Mouse (Mus musculus): Measurements from ENCODE around the gene Dnajc27.

Dnajc27 gene

DNA sequence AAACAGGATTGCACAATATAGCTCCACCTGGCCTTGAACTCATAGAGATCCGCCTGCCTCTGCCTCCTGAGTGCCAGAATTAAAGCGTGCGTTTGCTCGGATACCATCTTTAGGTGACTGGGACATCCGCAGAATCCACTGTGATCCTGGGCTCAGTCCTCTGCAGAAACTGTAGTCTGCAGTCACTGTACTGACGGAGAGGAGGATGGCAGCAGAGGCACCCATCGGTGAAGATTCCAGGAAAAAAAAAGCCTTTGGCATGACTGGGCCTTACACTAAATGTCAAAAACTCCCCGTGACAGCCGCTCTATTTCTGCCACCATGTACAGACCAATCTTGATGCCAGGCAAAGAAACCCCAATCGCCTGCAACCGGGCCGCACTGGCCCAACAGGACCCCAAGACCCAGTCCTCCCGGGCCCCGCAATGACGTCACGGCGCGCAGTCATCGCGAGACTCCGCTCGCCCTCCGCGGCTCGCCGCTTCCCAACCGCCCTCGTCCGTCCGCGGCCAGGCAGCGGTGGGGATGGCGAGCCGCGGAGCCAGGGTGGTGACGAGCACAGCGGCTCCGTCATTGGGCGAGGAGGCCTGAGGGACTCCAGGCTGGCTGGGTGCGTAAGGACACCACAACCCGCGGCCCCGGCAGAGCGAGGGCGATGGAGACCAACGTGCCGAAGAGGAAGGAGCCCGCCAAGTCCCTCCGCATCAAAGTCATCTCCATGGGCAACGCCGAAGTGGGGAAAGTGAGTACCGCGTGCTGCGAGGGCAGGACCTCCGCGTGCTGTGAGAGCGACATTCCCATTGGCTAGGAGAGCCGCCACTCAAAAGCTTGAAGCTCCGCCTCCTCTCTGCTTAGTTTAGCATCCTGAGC lies at the start of gene Dnajc27:
TSS of gene Dnajc27 (plus strand) at position 452 of the 870 bp plus-strand sequence.
- DNase-seq: peak; percentile 86 to 93

GRCm38 (mm10) chr12:4036157-4036556 lies 46.2 kb upstream of the Dnajc27 start:
- no peak for DNase-seq

DNA sequence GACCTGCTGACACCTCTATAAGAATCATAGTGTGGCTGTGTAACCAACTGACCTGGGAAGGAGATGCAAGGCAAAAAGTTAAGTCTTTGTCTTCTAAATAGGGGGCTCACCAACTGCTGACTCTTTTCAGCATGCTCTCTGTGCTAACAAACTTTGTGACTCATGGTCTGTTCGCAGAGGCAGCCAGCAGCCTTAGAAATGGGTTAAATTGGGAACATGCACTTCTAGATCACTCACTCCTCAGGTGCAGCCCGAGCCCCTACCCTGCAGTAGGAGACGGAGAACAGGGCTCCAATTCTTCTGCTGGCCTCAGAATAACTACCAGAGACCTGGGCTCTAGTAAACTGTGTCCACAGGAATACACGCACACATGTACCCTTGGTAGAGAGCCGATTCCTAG lies 44.9 kb upstream of the Dnajc27 start:
- no peak for DNase-seq

- DNase-seq: peak; percentile 69 to 70
These were observed 44.0 kb upstream of the Dnajc27 start, which contains the start of gene Efr3b for GRCm38 (mm10) chr12:4038061-4039041. Efr3b (minus strand) TSS chr12:4038915.

DNA sequence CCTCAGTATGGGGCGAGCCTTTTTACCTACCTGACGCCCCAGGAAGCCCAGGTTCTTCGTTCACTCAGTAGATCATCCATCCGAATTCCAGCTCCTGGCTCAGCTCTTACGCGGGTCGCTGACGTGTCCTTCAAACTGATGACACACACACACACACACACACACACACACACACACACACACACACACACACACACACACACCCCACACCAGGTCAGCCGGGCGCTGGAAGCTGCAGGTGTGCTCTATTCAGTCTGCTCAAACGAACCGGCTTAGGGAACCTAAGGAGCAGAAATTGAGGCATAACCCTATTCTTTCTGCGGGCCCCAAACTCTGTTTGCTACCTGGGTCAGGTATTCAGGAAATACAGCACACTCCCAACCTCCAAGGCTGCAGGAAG lies 43.3 kb upstream of the Dnajc27 start:
- no peak for DNase-seq

- no peak for DNase-seq
These were observed 40.0 kb upstream of the Dnajc27 start for GRCm38 (mm10) chr12:4042411-4042810.

GRCm38 (mm10) chr12:4045992-4046391 lies 36.4 kb upstream of the Dnajc27 start:
- no peak for DNase-seq

GRCm38 (mm10) chr12:4048031-4048430 lies 34.4 kb upstream of the Dnajc27 start:
- DNase-seq: no peak

DNA sequence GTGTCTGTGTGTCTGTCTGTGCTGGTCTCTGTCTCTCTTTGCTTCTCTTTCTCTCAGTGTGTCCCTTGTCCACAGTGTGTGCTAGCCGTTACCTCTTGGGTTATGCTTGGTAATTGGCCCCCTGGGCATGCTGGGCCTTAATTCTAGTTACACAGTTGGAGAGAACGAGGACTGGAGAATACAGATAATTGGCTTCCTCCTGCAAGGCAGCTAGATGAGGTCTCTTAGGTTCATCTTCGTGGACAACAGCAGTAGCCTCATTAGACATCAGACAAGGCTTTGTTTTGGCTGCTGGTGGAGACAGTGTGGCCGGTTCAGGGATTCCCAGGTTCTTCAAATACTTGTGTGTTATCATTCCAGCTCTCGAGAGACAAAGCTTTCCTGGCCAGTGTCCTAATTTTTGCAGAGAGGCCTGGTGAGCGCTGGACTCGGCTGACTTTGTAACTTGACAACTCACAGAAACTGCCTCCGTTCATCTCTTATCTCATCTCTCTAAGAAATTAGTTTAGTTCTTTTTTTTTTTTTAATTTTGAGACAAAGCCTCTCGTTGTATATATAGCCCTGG lies 31.4 kb upstream of the Dnajc27 start:
- no peak for DNase-seq

- DNase-seq: no peak
These were observed 28.7 kb upstream of the Dnajc27 start for GRCm38 (mm10) chr12:4053643-4054042.

- no peak for DNase-seq
These were observed 27.5 kb upstream of the Dnajc27 start for GRCm38 (mm10) chr12:4054845-4055244.

GRCm38 (mm10) chr12:4058321-4058720 lies 24.1 kb upstream of the Dnajc27 start:
- no peak for DNase-seq

DNA sequence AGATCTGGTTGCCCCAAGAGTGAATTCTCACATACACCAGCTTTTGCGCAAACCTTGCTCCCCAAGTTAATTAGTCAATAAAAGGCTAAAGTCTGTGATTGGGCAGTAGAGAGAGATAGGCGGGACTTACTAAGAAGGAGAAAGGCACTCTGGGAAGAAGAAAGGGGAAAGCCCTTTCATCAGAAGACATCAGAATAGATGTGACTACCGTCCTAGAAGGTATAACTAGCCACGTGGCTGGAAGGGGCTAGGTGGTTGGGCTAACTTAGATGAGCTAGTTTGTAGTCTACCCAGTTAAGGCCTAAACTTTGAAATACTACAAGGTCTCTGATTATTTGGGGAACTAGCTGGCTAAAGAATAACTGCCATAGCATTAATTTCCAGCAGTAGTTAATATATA lies 22.7 kb upstream of the Dnajc27 start:
- no peak for DNase-seq

GRCm38 (mm10) chr12:4065498-4065897 lies 16.9 kb upstream of the Dnajc27 start:
- DNase-seq: no peak

- no peak for DNase-seq
These were observed 16.4 kb upstream of the Dnajc27 start for GRCm38 (mm10) chr12:4065944-4066343.

DNA sequence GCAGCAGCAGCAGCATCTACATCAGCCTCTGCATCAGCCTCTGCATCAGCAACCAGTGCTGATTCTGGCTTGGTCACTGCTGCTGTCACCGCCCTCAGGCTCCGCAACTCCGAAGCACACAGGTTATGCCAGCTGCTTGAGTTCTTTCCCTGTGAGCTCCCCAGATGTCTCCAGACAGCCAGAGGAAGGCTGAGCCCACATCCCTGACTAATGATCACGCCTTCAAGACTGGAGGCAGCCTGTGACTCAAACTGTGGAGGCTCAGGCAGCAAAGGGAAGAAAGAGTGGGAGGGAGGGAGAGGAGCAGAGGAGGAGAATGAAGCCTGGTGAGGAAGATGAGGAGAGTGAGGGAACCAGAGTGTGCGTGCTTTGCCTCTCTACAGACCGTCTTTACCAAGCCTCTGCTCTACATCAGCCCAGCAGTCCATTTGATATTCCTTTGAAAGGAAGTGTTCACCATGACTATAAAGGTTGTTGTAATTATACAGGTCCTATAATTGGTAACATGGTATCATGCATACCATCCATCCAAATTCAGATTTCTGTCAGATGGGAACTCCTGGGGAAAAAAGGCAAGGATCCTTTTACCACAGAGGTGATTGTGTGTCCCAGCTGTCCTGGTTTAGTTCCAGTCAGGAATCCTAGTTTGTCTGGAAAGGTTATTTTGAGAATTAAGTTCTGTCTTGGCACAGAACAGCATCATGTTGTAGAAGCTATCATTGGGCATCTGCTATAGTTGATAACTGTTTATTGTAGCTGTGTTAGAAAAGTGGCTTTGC lies 15.5 kb upstream of the Dnajc27 start:
- no peak for DNase-seq

GRCm38 (mm10) chr12:4068551-4068950 lies 13.8 kb upstream of the Dnajc27 start:
- no peak for DNase-seq

GRCm38 (mm10) chr12:4071671-4072070 lies 10.7 kb upstream of the Dnajc27 start:
- no peak for DNase-seq

- no peak for DNase-seq
These were observed 7.0 kb upstream of the Dnajc27 start for GRCm38 (mm10) chr12:4075407-4075806.

DNA sequence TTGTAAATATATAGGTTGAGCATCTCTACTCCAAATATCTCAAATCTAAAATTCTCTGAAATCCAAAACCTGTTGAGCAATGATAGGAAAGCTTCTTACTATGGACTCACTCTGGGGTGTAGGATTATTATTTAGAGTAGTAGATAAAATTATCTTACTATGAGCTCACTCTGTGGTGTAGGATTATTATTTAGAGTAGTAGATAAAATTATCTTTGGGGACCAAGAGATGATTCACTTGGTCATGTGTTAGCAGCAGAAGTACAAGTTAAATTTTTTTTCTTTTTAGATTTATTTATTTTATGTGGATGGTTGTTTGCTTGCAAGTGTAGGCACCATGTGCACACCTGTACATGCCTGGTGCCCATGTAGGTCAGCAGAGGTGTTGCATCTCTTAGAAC lies 6.0 kb upstream of the Dnajc27 start:
- DNase-seq: no peak

GRCm38 (mm10) chr12:4078069-4078468 lies 4.3 kb upstream of the Dnajc27 start:
- no peak for DNase-seq

DNA sequence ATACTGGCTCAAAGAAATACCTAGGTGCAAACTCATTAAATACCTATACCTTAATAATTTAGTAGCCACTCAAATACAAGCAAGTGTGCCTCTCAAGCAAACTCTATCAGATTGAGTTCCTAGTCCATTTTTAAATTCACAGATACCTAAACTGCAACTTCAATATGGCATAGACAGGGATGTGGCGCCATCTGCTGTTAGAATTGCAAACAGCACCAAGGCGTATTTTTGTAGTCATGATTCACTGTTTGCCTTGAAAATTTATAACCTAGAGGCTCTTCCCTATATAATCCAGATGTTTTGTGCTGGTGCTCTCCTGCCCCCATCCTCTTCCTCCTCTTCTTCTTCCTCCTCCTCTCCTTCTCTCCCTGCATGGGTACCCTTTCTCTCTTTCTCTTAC lies 2.1 kb upstream of the Dnajc27 start:
- peak; percentile 11 to 24 for DNase-seq

All from thymus, adult 18-20 months (tissue).